Mouse (Mus musculus) MEL (cell line): Measurements from ENCODE around the gene Rap2b. TPM values are rescaled to one million over a fixed set of nuclear protein-coding genes. Genes with fewer than 3 reads are reported as not detected.

Source experiments
- DNase-seq: peaks from one replicate; pipeline ENCODE4 v3.0.0; 2011; ENCODE audit warnings: low read depth, low spot score
- H3K27ac ChIP-seq: 2 replicates; pipeline ENCODE4 v1.5.1; 2012; ENCODE audit warnings: low read depth, mild to moderate bottlenecking, control low read depth, low read length, moderate library complexity; ENCODE audit not compliant: control insufficient read depth
- H3K27me3 ChIP-seq, 2 experiments: fragments of 150-350 bp in 1 of 2; sonication (generic) in 1 of 2; 2 replicates each; pipeline ENCODE4 v1.6.1; 2012; ENCODE audit warnings: low read length in 2 of 2, mild to moderate bottlenecking in 2 of 2, improper control_type of control experiment in 1 of 2, moderate library complexity in 1 of 2; ENCODE audit not compliant: insufficient read depth in 2 of 2, control insufficient read depth in 1 of 2
- H3K36me3 ChIP-seq, 2 experiments: 2 replicates each; pipeline ENCODE4 v1.6.1; 2012 to 2014; ENCODE audit warnings: low read length in 2 of 2, improper control_type of control experiment in 1 of 2, inconsistent platforms in 1 of 2, mild to moderate bottlenecking in 1 of 2; ENCODE audit not compliant: insufficient read depth in 2 of 2, control insufficient read depth in 1 of 2
- H3K4me1 ChIP-seq, 2 experiments: fragments of 150-350 bp in 1 of 2; sonication (generic) in 1 of 2; 2 replicates each; pipeline ENCODE4 v1.6.1; 2012; ENCODE audit warnings: low read length in 2 of 2, improper control_type of control experiment in 1 of 2, mild to moderate bottlenecking in 1 of 2; ENCODE audit not compliant: insufficient read depth in 2 of 2, control insufficient read depth in 1 of 2
- H3K4me3 ChIP-seq, 2 experiments: fragments of 150-350 bp in 1 of 2; sonication (generic) in 1 of 2; 2 replicates each; pipeline ENCODE4 v1.5.1; 2012; ENCODE audit warnings: low read depth in 2 of 2, low read length in 2 of 2, mild to moderate bottlenecking in 2 of 2, moderate library complexity in 2 of 2, control low read depth in 1 of 2, improper control_type of control experiment in 1 of 2; ENCODE audit not compliant: control insufficient read depth in 1 of 2, insufficient read depth in 1 of 2
- H3K79me2 ChIP-seq: 2 replicates; pipeline ENCODE4 v1.6.1; 2012; ENCODE audit warnings: mild to moderate bottlenecking, low read length, moderate library complexity; ENCODE audit not compliant: control insufficient read depth, poor library complexity, insufficient read depth
- H3K9ac ChIP-seq: 2 replicates; pipeline ENCODE4 v1.6.1; 2012; ENCODE audit warnings: low read depth, mild to moderate bottlenecking, control low read depth, low read length, moderate library complexity; ENCODE audit not compliant: control insufficient read depth, poor library complexity, severe bottlenecking
- H3K9me3 ChIP-seq: fragments of 150-350 bp; sonication (generic); replicated peaks from 2 replicates; pipeline ENCODE4 v1.6.1; 2012; ENCODE audit warnings: mild to moderate bottlenecking, low read length, improper control_type of control experiment, moderate library complexity; ENCODE audit not compliant: insufficient read depth
- CTCF ChIP-seq, 3 experiments: IDR thresholded peaks in 2 of 3; conservative IDR thresholded peaks in 1 of 3; 2 replicates each; pipeline ENCODE4 v1.5.1; 2011 to 2012; ENCODE audit warnings: low read length in 3 of 3, low read depth in 2 of 3, mild to moderate bottlenecking in 2 of 3, improper control_type of control experiment in 1 of 3, inconsistent platforms in 1 of 3, mixed read lengths in 1 of 3, moderate library complexity in 1 of 3; ENCODE audit not compliant: control insufficient read depth in 1 of 3, insufficient read depth in 1 of 3, poor library complexity in 1 of 3, severe bottlenecking in 1 of 3
- E2F4 ChIP-seq: IDR thresholded peaks from 2 replicates; pipeline ENCODE4 v1.6.1; 2011; ENCODE audit warnings: low read depth, low read length, improper control_type of control experiment, borderline replicate concordance
- EP300 ChIP-seq, 2 experiments: IDR thresholded peaks; 2 replicates each; pipeline ENCODE4 v1.6.1; 2011; ENCODE audit warnings: improper control_type of control experiment in 2 of 2, low read length in 2 of 2, low read depth in 1 of 2, mild to moderate bottlenecking in 1 of 2
- GATA1 ChIP-seq: IDR thresholded peaks from 2 replicates; pipeline ENCODE4 v1.6.1; 2011; ENCODE audit warnings: low read depth, low read length, improper control_type of control experiment
- MAX ChIP-seq: IDR thresholded peaks from 2 replicates; pipeline ENCODE4 v1.6.1; 2011; ENCODE audit warnings: low read length, improper control_type of control experiment
- MYC ChIP-seq: IDR thresholded peaks from 2 replicates; pipeline ENCODE4 v1.6.1; 2011; ENCODE audit warnings: low read depth, mild to moderate bottlenecking, low read length, improper control_type of control experiment, moderate library complexity
- NELFE ChIP-seq: IDR thresholded peaks from 2 replicates; pipeline ENCODE4 v1.6.1; 2011; ENCODE audit warnings: low read depth, low read length, improper control_type of control experiment
- POLR2AphosphoS2 ChIP-seq: IDR thresholded peaks from 2 replicates; pipeline ENCODE4 v1.6.1; 2011; ENCODE audit warnings: low read length, improper control_type of control experiment
- POLR2AphosphoS5 ChIP-seq: IDR thresholded peaks from 2 replicates; pipeline ENCODE4 v1.6.1; 2012; ENCODE audit warnings: low read depth, borderline replicate concordance, mild to moderate bottlenecking, inconsistent platforms, low read length, moderate library complexity, mixed read lengths
- RCOR1 ChIP-seq: IDR thresholded peaks from 2 replicates; pipeline ENCODE4 v1.6.1; 2012; ENCODE audit warnings: low read depth, mild to moderate bottlenecking, inconsistent platforms, low read length, improper control_type of control experiment
- SMC3 ChIP-seq: IDR thresholded peaks from 2 replicates; pipeline ENCODE4 v1.6.1; 2011; ENCODE audit warnings: low read depth, low read length, improper control_type of control experiment
- TBP ChIP-seq: IDR thresholded peaks from 2 replicates; pipeline ENCODE4 v1.8.0; 2011; ENCODE audit warnings: low read depth, low read length, improper control_type of control experiment
- TCF12 ChIP-seq: IDR thresholded peaks from 2 replicates; pipeline ENCODE4 v1.6.1; 2014; ENCODE audit warnings: low read depth, mild to moderate bottlenecking, inconsistent platforms, low read length, improper control_type of control experiment, moderate library complexity
- USF2 ChIP-seq, 2 experiments: IDR thresholded peaks; 2 replicates each; pipeline ENCODE4 v1.6.1; 2011 to 2012; ENCODE audit warnings: improper control_type of control experiment in 2 of 2, low read length in 2 of 2, borderline replicate concordance in 1 of 2, inconsistent platforms in 1 of 2, low read depth in 1 of 2, mild to moderate bottlenecking in 1 of 2; ENCODE audit not compliant: insufficient read depth in 1 of 2
- ZC3H11A ChIP-seq: IDR thresholded peaks from 2 replicates; pipeline ENCODE4 v1.6.1; 2012; ENCODE audit warnings: low read depth, mild to moderate bottlenecking, inconsistent platforms, low read length, improper control_type of control experiment
- ZMIZ1 ChIP-seq: IDR thresholded peaks from 2 replicates; pipeline ENCODE4 v1.6.1; 2012; ENCODE audit warnings: low read depth, mild to moderate bottlenecking, inconsistent platforms, low read length, improper control_type of control experiment, moderate library complexity
- ZNF384 ChIP-seq: IDR thresholded peaks from 2 replicates; pipeline ENCODE4 v1.6.1; 2012; ENCODE audit warnings: low read depth, mild to moderate bottlenecking, inconsistent platforms, low read length, improper control_type of control experiment
- polyA plus RNA-seq, 2 experiments: library from polyadenylated mRNA; stranded (reverse) in 1 of 2; unstranded in 1 of 2; fragments of >175 nt in 1 of 2; fragments of >200 nt in 1 of 2; gene quantifications; 2 replicates each; pipeline versions ENCODE4 v1.2.1 to v1.2.4; 2012; ENCODE audit warnings: low replicate concordance in 2 of 2, low read depth in 1 of 2; ENCODE audit not compliant: insufficient read length in 2 of 2, insufficient read depth in 1 of 2, missing spikeins in 1 of 2
- total RNA-seq: library from RNA; depleted of rRNA; stranded (reverse); fragments of 300-350 nt; gene quantifications from 2 replicates; pipeline ENCODE4 v1.2.3, GENCODE M21; 2012

Gene Rap2b
- total and polyA plus RNA-seq, 3 experiments, result 4.4 to 5.6 TPM; not detected in 1

GRCm38 (mm10) chr3:61358107-61358506 lies 3.3 kb upstream of the Rap2b start:
- H3K9me3 ChIP-seq, result no peaks in the 10 kb centered on the region
- H3K9ac ChIP-seq, result no peak overlapping the region
- no peaks in the 10 kb centered on the region for H3K4me1 ChIP-seq
- no peak overlapping the region for H3K27ac ChIP-seq
- peaks cover 0 to 9% of the 10 kb centered on the region in 2 experiments for H3K27me3 ChIP-seq
- no peak for TF ChIP-seq RCOR1
- no peak for TF ChIP-seq E2F4
- TF ChIP-seq TBP, result no peak
- no peak for TF ChIP-seq CTCF (IDR thresholded peaks at IDR 0.05 in 2 of 3, conservative IDR thresholded peaks at IDR 0.05 in 1 of 3; ENCODE audit: control insufficient read depth in 1 of 3, insufficient read depth in 1 of 3, low read depth in 2 of 3, low read length in 3 of 3, poor library complexity in 1 of 3, severe bottlenecking in 1 of 3)
- TF ChIP-seq ZMIZ1, result no peak
- TF ChIP-seq POLR2AphosphoS2, result no peak
- no peak for TF ChIP-seq MYC
- TF ChIP-seq SMC3, result no peak
- TF ChIP-seq ZNF384, result no peak
- TF ChIP-seq GATA1, result no peak
- no peak for TF ChIP-seq POLR2AphosphoS5
- no peak for TF ChIP-seq TCF12
- no peak for TF ChIP-seq ZC3H11A
- no peak for TF ChIP-seq EP300 (IDR thresholded peaks at IDR 0.05; ENCODE audit: low read depth in 1 of 2, low read length in 2 of 2)
- TF ChIP-seq USF2 (IDR thresholded peaks at IDR 0.05; ENCODE audit: borderline replicate concordance in 1 of 2, insufficient read depth in 1 of 2, low read depth in 1 of 2, low read length in 2 of 2), result no peak
- no peak for TF ChIP-seq MAX
- H3K36me3 ChIP-seq, result 0 out of 4 replicates have a peak, but pooled peaks cover 0 to 2% of the 10 kb centered on the region in 2 experiments
- H3K79me2 ChIP-seq, result no peaks in the 10 kb centered on the region
- DNase-seq, result peak; percentile 40
- H3K4me3 ChIP-seq, result no peak overlapping the region

GRCm38 (mm10) chr3:61358756-61359293 lies 2.6 kb upstream of the Rap2b start:
- Histone ChIP-seq H3K36me3 (0 out of 4 replicates have a peak, but pooled peaks cover 0 to 2% of the 10 kb centered on the region in 2 experiments), H3K79me2 (no peaks in the 10 kb centered on the region), H3K27ac (no peak overlapping the region), H3K4me3 (no peak overlapping the region), H3K9me3 (no peaks in the 10 kb centered on the region), H3K4me1 (no peaks in the 10 kb centered on the region), H3K9ac (no peak overlapping the region), H3K27me3 (peaks cover 0 to 9% of the 10 kb centered on the region in 2 experiments)
- no peak for TF ChIP-seq NELFE
- no peak for TF ChIP-seq POLR2AphosphoS2
- TF ChIP-seq TBP, result no peak
- DNase-seq, result peak; percentile 21
